Mouse (Mus musculus) ZHBTc4 (cell line): ENCODE measurements around the gene Ankrd11.

ENCODE experiments used
- DNase-seq: peaks from one replicate; pipeline ENCODE4 v3.0.0-alpha.2; 2011; ENCODE audit warnings: low read depth, low spot score

Gene Ankrd11

GRCm38 (mm10) chr8:123042158-123042973, at the start of gene Ankrd11:
Ankrd11 (minus strand) TSS chr8:123042277.
- peak; percentile 100 for DNase-seq

GRCm38 (mm10) chr8:123087289-123087688, 45.2 kb upstream of the Ankrd11 start:
- no peak for DNase-seq

- DNase-seq, result no peak
Measured at GRCm38 (mm10) chr8:123083610-123084009, 41.5 kb upstream of the Ankrd11 start.

GRCm38 (mm10) chr8:123082993-123083392, 40.9 kb upstream of the Ankrd11 start:
- no peak for DNase-seq

GRCm38 (mm10) chr8:123077213-123077612, 35.1 kb upstream of the Ankrd11 start:
- no peak for DNase-seq

GRCm38 (mm10) chr8:123071176-123071575, 29.1 kb upstream of the Ankrd11 start:
- no peak for DNase-seq

GRCm38 (mm10) chr8:123066101-123066683, 24.1 kb upstream of the Ankrd11 start:
- DNase-seq, result peak; percentile 73

- peak; percentile 99 for DNase-seq
Measured at GRCm38 (mm10) chr8:123065214-123066100, 23.4 kb upstream of the Ankrd11 start.

GRCm38 (mm10) chr8:123064809-123065213, 22.7 kb upstream of the Ankrd11 start:
- DNase-seq, result peak; percentile 53

- DNase-seq, result no peak
Measured at GRCm38 (mm10) chr8:123064072-123064471, 22.0 kb upstream of the Ankrd11 start.

- DNase-seq, result no peak
Measured at GRCm38 (mm10) chr8:123062721-123063120, 20.6 kb upstream of the Ankrd11 start, which contains the start of gene Spg7. Spg7 (plus strand) TSS chr8:123062942.

GRCm38 (mm10) chr8:123051458-123051857, 9.4 kb upstream of the Ankrd11 start:
- no peak for DNase-seq

- DNase-seq, result no peak
Measured at GRCm38 (mm10) chr8:123048402-123048801, 6.3 kb upstream of the Ankrd11 start.

GRCm38 (mm10) chr8:123047827-123048226, 5.8 kb upstream of the Ankrd11 start:
- DNase-seq, result no peak

GRCm38 (mm10) chr8:123046706-123047105, 4.6 kb upstream of the Ankrd11 start:
- DNase-seq, result no peak

GRCm38 (mm10) chr8:123044743-123045425, 2.8 kb upstream of the Ankrd11 start:
- DNase-seq, result peak; percentile 69

GRCm38 (mm10) chr8:123043941-123044340, 1.9 kb upstream of the Ankrd11 start:
- no peak for DNase-seq

GRCm38 (mm10) chr8:123042974-123043625, 1.0 kb upstream of the Ankrd11 start:
- no peak for DNase-seq

- no peak for DNase-seq
Measured at GRCm38 (mm10) chr8:123041774-123042105, 337 bp downstream of the Ankrd11 start.

GRCm38 (mm10) chr8:123041008-123041773, 886 bp downstream of the Ankrd11 start:
- peak; percentile 39 for DNase-seq
